Mouse (Mus musculus): ENCODE measurements around the gene Hnrnph3.

- TF ChIP-seq CTCF (conservative IDR thresholded peaks at IDR 0.05; ENCODE audit: insufficient read depth, insufficient read length, low read depth, low read length) (no peak), POLR2A (IDR thresholded peaks at IDR 0.05; ENCODE audit: low read depth, low read length) (no peak)
Observed at GRCm38 (mm10) chr10:63023121-63023748, 782 bp downstream of the Hnrnph3 start.
